Mouse (Mus musculus): ENCODE data around the gene Chat.

Chat gene

DNA sequence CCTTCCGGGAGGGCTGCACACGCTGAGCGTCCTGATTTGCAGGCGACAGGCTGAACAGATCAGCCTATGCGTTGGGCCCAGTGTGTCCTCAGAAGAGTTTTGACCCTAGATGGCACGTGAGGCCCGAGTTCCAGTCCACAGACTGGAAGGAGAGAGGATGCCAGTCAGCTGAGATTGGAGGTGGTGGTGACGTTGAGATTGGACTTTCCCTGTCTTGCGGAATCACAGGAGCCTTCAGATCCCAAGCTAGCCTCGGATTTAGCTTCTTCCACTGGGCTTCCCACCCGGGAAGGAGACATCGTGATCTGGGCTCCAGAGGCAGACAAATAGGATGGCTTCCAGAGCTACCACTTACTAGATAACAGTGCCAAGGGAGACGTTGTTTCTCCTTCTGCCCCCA lies at the start of gene Chat:
Chat (minus strand) TSS at position 101 of the 400 bp plus-strand sequence.
- DNase-seq (ENCODE audit: low spot score in 2 of 2) = no peak

DNA sequence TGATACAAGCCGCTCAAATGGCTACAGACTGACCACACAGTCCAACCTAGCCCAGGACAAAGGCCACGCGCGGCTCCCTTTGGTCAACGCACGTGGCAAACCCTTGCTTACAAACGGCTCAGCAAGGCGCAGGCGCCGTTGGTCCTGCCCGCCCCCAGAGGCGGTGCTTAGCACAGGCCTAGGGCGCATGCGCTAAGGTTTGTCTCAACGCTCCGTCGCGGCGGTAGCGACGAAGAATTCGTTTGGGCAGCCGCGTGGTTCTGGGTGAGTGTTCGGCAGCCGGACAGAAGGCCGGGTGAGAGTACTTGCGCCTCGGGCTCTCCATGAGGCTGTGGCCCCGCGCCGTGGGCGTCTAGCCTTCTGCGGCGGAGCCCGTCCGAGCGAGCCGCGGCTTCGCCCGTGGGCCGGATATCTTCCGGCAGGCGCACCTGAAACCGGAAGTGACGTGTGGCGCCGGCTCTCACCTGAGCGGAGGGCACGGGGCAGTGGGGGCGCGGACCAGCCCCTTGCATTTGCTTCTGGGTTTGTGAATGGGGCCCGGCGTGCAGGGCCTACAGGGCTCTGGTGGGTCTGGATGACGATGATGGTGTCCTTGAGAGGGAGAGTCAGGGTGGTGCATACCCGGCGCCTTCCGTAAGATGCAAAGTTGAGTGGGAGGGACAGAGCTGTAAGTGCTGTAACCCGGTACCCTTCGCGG lies 47.7 kb upstream of the Chat start, which contains the start of gene Ercc6:
Ercc6 (plus strand) TSS at position 186 of the 697 bp plus-strand sequence.
- peak; percentile 84 to 89 for DNase-seq (ENCODE audit: low spot score in 2 of 2)

DNA sequence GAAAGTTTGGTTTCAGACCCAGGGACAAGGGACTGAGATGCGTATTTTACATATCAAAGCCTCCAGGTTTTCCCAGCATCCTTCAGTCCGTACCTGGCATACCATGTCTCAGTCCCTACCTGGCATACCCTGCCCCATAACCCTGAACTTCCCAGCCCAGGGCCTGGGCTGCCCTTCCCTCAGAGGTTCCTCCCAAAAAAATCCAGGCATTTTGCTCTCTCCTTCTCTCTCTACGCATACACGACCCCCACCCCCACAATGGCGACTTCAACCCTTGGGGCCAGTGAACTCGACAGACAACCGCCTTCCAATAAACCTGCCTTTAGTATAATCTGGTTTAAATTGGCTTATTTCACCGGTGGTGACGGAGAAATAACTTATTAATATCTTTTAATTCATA lies 47.1 kb upstream of the Chat start:
- no peak for DNase-seq (ENCODE audit: low spot score in 2 of 2)

DNA sequence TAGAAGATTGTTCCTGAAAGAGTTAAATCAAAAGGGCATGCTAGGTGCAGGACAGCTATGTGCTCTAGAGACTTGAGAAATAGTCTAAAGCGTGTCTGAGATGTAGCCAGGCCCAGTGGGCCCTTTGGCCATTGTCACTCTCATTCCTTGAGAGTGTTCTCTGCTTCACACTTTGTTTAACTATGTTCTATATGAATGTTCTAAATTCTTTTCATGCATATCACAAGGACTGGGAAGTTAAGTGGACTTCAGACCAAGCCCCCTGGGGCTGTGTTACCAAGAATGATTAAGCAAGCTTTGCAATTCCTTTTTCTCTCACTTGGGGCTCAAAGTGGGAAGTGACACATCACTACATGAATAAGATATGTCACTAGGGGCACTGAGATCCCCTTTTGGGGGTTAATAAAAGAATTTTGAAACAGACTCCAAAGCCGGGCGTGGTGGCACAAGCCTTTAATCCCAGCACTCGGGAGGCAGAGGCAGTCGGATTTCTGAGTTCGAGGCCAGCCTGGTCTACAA lies 43.7 kb upstream of the Chat start:
- no peak for DNase-seq (ENCODE audit: low spot score in 2 of 2)

DNA sequence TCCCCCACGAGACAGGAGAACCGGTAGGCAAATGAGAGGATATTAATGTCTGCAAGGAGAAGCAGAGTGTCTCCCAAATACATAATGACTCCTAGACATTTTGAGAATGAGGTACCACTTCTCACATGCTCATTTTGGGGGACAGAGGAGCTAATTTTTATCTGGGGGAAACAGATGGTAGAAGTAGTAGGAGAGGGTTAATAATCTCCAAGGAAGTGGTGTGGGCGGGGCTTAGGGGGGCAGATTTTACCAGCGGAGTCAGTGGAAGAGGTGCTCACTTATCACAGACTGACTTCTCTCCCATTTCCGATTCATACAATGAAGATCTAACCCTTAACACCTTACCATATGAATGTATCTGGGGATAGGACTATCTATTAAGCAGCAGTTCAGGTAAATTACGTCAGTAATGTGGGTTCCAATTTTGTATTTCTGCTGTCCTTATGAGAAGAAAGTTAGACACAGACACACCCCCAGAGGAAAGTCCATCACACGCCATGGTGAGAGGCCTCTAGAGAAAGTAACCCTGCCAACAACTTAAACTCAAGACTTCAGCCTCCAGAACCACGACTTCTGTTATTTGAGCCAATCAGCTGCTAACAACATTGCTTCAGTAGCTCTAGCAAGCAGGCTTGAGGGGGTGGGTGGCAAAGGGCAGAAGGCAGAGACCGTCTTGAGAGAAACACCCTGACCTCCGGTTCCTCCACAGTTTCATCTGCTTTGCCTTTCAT lies 42.5 kb upstream of the Chat start:
- DNase-seq (ENCODE audit: low spot score in 2 of 2) = no peak

DNA sequence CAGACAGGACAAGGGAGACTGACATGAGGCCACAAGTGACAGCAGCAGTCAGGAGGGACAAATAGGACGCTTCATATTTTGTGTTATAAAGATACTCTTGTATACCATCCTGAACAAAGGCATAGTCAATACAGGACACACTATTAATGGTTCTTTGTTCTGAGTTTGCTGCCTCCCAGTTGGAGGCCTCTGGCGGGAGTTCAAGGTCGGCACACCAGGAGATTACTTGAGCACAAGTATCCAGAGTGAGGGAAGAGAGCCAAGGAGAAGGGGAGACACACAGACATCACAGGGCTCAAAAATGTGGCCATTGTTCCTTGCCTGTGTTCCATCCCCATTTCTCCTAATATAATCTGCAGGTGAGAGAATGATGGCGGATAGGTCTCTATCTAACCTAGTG lies 41.4 kb upstream of the Chat start:
- no peak for DNase-seq (ENCODE audit: low spot score in 2 of 2)

DNA sequence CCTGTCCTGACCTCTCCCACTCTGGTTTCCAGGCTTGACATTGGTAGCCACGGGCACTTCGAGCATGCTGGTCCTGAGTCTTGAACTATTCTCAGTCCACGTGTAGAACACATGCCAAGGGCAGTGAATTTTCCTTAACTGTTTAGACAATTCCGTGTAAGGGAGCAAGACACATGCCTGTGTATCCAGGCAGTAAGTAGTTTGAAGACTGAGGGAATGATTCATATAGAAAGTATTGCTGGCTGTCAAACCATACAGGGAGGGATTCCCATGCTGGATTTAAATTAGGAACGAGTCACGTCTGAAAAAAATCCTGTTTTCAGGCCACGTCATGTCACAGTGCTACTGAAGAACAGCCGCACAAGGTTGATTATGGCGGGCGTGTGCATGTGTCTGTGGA lies 40.5 kb upstream of the Chat start:
- no peak for DNase-seq (ENCODE audit: low spot score in 2 of 2)

DNA sequence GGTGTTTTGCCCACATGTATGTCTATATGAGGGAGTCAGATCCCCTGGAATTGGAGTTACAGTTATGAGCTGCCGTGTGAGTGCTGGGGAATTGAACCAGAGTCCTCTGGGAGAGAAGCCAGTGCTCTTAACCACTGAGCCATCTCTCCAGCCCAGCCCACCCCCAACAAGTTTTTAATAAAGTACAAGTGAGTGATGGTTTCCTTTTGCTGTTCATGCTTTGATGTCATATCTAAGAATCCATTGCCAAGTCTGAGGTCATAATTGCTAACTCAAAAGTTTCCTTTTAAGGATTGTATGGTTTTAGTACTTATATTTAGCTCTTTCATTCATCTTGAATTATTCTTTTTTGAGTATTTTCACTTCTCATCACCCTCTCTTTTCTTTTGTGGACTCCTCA lies 38.1 kb upstream of the Chat start:
- no peak for DNase-seq (ENCODE audit: low spot score in 2 of 2)

DNA sequence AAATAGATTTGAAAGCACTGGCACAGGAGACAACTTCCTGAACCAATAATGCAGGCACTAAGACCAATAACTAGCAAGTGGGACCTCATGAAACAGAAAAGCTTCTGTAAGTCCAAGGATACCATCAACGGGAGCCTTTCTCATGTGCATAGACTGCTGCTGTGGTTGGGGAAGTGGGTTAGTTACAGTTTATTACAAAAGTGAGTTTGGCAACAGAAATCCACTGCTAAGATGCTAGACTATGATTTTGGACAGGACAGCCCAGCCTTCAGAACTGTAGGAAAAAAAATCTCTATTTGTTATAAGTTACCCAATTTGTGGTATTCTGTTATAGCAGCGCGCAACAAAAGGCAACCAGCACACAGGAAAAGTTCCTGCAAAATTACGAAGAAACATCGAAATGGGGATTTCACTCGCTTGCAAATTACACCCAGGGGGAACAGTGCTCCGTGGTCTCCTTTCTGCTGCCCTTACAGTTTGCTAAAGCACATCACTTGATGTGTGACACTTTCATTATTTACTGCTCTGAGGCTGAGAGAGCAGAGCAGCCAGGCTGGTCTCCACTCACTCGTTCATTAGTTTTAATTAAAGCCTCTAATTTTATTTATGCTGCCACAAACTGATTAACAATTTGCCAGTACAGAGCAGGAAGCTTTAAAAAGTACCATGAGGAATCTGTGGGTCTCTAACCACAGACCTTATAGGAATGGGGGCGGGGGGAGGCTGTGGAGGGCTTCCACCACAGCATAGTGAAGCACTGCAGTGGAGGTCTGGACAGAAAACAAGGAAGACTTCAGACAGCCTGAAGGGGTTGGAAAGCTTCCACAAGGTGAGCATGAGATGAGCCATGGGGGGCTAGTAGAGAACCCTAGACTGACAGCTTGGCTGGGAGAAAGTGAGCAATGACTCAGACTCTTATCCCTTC lies 37.2 kb upstream of the Chat start:
- no peak for DNase-seq (ENCODE audit: low spot score in 2 of 2)

DNA sequence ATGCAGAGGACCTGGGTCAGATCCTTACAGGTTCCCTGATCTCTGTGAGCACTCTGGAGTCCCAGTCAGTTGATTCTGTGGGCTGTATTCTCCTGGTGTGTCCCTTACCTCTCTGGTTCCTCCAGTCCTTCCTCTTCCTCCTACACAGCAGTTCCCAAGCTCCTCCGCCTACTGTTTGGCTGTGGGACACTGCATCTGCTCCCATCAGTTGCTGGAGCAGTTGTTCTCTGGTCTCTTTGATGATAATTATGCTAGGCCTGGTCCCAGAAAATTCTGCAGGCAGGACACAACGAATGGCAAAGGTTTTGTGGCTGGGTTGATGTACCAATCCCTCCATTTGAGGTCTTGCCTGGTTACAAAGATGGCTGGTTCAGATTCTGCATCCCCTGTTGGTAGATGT lies 35.5 kb upstream of the Chat start:
- no peak for DNase-seq (ENCODE audit: low spot score in 2 of 2)

DNA sequence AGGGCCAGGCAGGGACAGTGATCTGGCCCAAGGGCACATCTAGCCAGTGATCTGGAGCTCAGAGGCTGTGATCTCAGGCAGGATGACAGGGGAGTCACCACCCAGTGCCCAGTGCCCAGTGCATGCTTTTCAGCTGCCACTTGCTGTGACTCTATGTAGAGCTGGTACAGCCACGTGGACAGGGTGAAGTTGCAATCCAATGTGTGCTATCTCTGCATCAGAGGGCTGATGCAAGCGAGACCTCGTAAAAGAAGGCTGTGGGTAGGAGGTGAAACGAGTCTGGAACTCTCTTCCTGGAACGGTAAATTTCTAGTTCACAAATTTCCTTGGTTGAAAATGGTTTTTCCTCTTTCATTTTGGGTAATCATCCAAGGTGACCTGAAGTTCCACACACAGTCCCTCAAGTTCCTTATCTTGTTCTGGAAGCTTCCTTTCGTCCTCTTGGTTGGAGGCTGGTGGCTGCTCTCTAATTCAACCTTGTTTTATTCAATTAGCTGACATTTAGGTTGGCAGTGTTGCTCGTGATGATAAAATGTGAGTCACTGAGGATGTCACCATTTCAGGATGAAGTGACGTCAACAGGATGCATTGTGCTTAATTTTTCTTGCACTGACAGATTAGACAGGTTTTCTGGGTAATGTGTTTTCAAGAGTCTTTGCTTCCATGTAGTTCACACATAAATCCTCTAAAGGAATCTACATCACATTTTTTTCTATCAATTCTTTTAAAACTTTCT lies 30.5 kb upstream of the Chat start:
- DNase-seq (ENCODE audit: low spot score in 2 of 2) = no peak

DNA sequence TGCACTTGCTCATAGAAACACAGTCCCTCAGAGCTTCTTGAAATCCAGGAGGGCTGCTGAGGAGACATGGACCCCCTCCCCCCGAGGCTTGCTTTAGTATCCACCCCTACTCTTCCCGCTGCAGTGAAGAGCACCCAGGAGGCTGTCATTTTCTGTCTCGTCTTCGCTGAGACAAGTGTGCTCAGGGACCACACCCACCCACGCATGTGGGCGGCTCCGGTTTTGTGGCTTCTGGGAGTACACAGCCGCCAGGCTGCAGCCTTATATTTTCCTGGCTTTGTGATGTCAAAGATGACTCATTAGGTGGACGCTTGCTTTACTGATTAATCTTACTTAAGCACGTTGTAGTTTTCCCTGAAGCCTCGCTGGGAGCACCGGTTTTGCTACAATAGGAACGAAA lies 26.7 kb upstream of the Chat start:
- DNase-seq (ENCODE audit: low spot score in 2 of 2) = no peak

DNA sequence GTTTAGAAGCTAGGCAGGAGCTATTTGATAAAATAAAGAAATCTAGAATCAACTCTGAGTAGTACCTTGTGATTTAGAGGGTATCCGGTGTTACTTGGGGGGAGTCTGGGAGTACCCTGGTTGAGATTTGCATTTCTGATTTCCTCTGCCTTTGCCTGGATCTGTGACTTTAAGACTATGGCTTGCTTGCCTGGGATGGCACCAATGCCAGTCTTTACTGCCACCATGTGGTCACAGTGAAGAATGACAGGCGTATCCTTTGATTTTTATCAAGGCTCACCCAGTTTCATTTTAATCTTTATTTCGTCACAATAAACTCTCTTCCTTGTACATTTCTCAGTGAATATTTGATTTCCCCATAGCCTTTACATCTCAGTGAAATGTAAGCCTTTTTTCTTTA lies 16.3 kb upstream of the Chat start:
- DNase-seq (ENCODE audit: low spot score in 2 of 2) = no peak

DNA sequence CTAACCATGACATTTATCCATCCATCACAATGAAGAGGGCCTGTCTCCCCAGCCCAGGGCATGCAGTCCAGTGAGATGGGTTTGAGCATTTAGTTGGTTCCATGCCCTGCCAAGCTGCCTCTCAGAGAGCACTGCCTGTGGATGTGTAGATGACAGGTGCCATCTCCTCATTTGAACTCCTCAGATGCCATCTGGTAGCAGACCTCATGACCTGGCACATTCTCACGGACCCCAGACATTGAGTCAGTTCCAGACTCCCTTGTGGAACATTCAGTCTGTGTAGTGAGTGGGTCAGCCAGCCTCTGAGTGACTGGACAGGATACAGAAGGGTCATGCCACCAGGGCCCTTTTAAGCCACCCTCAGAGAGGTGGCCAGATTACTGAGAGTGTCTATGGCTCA lies 11.8 kb upstream of the Chat start:
- DNase-seq (ENCODE audit: low spot score in 2 of 2) = no peak

DNA sequence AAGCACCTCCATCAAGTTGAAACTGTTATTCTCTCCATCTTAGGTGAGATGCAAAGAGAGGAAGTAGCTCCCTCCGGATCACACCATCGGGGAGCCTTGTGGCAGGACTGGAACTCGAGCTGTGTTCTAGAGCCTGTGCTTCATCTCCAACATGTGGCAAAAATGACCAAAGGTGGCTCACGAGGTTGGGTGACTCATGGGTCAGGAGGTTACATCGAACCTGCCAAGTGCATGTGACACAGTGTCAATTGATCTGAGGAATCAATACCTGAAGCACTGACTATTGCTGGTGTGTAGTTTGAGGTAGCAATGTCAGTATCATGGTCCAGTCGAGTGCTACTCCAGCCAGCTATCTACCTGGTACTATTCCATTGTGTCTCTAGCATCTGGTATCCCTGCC lies 10.8 kb upstream of the Chat start:
- no peak for DNase-seq (ENCODE audit: low spot score in 2 of 2)

DNA sequence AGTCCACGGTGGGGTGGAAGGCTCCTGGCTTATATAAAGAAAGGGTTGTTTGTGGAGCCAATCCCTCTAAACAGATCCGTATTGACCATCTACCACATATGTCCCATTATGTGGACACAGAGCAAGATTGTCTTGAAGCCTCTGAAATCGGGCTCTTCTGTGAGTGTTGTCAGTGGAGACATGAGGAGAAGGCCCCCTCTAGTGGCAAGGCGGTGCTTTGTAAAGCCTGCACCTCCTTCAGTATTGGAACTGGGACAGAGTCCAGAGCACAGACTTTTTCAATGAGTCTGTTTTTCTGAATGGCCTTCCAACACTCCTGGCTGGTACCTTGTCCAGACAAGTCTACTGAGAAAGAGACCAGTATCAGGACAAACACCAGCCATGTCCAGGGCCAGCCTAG lies 7.2 kb upstream of the Chat start:
- DNase-seq (ENCODE audit: low spot score in 2 of 2) = peak; percentile 36 to 56

DNA sequence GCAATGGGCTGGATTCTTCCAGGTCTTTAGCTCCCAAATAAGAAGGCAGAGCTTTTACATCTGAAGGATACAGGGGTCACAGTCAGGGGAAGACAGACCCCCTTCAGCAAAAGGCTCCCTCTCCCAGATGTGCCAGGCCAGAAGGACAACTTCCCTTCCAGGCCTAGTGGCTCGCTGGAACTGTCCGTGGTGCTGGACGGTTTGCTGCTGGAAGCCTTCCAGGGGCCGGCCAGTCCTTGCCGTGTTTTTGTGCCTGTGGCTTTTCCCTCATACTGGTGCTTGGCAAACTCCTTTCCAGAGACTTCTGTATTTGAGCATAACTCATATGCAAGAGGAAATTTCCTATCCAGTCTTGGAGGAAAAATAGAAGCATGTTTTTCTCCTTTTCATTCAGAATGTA lies 1.8 kb upstream of the Chat start:
- no peak for DNase-seq (ENCODE audit: low spot score in 2 of 2)

DNA sequence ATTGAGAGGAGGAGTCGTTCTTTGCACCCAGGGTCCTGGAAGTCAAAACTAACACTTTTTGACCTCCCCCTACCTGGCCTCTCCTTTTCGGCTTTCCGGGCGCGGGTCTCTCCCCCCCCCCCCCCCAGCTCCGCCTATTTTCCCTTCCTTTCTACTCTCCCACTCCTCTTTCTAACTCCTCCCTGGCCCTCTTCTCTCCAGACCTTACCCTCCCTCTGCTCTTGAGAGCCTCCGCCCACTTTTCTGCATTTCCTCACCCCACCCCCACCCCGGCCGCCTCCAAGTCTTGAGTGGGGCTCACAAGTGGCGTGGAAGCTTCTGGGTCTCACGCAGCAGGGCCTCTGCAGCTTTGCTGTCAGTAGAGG lies 301 bp downstream of the Chat start:
- DNase-seq (ENCODE audit: low spot score in 2 of 2) = no peak

DNA sequence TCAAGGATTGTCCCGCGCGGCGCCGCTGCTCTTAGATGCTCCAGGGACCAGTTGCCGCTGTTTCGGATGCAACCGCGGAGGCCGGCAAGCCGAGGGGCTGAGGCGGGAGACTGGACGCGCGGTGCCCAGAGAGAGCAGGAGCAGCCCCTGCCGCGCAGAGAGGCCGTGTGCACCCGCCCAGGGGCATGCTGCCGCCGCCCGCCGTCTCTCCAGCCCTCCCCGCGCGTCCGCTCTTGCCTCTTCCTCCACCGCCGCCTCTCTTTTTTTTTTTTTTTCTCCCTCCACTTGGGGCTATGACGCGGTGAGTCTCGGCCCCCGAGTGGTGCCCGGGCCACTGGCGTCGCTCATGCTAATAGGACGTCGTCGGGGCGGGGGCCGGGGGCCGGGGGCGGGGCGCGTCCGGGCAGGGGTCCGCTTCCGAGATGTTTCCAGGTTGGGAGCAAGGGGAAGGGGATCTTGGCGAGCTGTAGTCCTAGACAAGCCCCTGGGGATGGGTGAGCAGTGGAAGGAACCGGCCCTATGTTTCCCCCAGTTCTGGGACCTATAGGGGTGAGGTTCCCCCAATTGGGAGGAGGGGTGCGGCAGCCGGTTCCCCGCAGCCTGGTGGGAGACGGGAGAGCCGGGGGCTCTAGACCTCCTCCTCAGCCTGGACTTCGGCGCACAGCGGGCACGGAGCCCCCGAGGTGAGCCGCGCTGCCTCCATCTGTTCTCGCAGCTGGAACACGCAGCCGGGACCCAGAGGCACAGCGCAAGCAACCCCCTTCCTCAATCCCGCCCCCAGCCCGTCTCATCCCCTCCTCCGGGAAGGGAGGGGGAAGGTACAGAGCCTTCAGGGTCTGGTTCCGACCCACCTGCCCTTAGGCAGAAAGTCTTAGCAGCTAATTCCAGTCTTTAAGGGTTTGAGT lies 936 bp downstream of the Chat start, which contains the start of gene Slc18a3:
Slc18a3 (minus strand) TSS at position 250 of the 905 bp plus-strand sequence.
- no peak for DNase-seq (ENCODE audit: low spot score in 2 of 2)
